ENCODE assay signal across 8 mouse cellular contexts in genomic region chr4:109977148-109978067, GRCm38 (mm10). TPM values are rescaled to one million over a fixed set of nuclear protein-coding genes. Genes with fewer than 3 reads are reported as not detected.
DNase-seq lines count a peak whose midpoint lies in the region; ATAC-seq and TF ChIP-seq lines count a peak whose summit lies in the region.

Dmrta2 (plus strand) TSS chr4:109978053.

- H3K36me3 ChIP-seq in embryonic facial prominence, embryonic 13.5 days = no peaks in the 10 kb centered on the region
- no peaks in the 10 kb centered on the region for H3K36me3 ChIP-seq in midbrain, embryonic 15.5 days (replicated peaks)

- peaks cover 39% of the 10 kb centered on the region for H3K4me1 ChIP-seq in embryonic facial prominence, embryonic 13.5 days
- peaks cover 36% of the 10 kb centered on the region for H3K4me1 ChIP-seq in midbrain, embryonic 15.5 days
- no peaks in the 10 kb centered on the region for H3K4me1 ChIP-seq in cerebellum, adult 2 months (ENCODE audit: control insufficient read depth, insufficient read depth, low read length)

- no peak for TF ChIP-seq CTCF in cerebellum, adult 2 months (IDR thresholded peaks at IDR 0.05; ENCODE audit: borderline replicate concordance, insufficient read depth, low read depth, low read length)

- peak; percentile 38 for ATAC-seq in frontal cortex, adult (ENCODE audit: low TSS enrichment)
- peak; percentile 72 for ATAC-seq in embryonic facial prominence, embryonic 13.5 days (ENCODE audit: insufficient number of reproducible peaks, insufficient read depth, low FRiP score, low TSS enrichment, low read depth)
- peak; percentile 82 for ATAC-seq in midbrain, embryonic 15.5 days (replicated peaks)

- H3K27me3 ChIP-seq in embryonic facial prominence, embryonic 13.5 days = peaks cover 100% of the 10 kb centered on the region
- peaks cover 92% of the 10 kb centered on the region for H3K27me3 ChIP-seq in midbrain, embryonic 15.5 days (replicated peaks)
- peaks cover 16% of the 10 kb centered on the region; the same call in 1 of the 2 replicates for H3K27me3 ChIP-seq in cerebellum, adult 2 months (ENCODE audit: control insufficient read depth, insufficient read depth, low read length)

- peak within 1 kb of the TSS; percentile 65 for H3K9ac ChIP-seq in embryonic facial prominence, embryonic 13.5 days
- 0 out of 2 replicates have a peak within 1 kb of the TSS, but pooled peaks have one; percentile 15 for H3K9ac ChIP-seq in midbrain, embryonic 15.5 days

- no peak for TF ChIP-seq POLR2A in cerebellum, adult 2 months (IDR thresholded peaks at IDR 0.05; ENCODE audit: borderline replicate concordance, insufficient read depth, low read length)

- DNase-seq in frontal cortex, postnatal 25 days (ENCODE audit: low spot score in 2 of 2) = no peak
- DNase-seq in A20 (ENCODE audit: low read depth, low spot score) = peak; percentile 94
- DNase-seq in induced T-regulatory cell, adult 2 months (ENCODE audit: low read depth) = peak; percentile 26
- no peak for DNase-seq in cerebellum, adult 2 months
- no peak for DNase-seq in adrenal gland, postnatal 25 days

- peak within 1 kb of the TSS; percentile 47 for H3K4me3 ChIP-seq in embryonic facial prominence, embryonic 13.5 days
- peak within 1 kb of the TSS; percentile 36 for H3K4me3 ChIP-seq in midbrain, embryonic 15.5 days
- H3K4me3 ChIP-seq in cerebellum, adult 2 months (replicated peaks; ENCODE audit: insufficient read depth, low read depth, low read length) = no peak within 1 kb of the TSS

- no peak within 1 kb of the TSS for H3K27ac ChIP-seq in embryonic facial prominence, embryonic 13.5 days
- H3K27ac ChIP-seq in midbrain, embryonic 15.5 days = peak within 1 kb of the TSS; percentile 49; the same call in 1 of the 2 replicates
- no peak within 1 kb of the TSS for H3K27ac ChIP-seq in cerebellum, adult 2 months (ENCODE audit: insufficient read depth, low read length)

- no peaks in the 10 kb centered on the region for H3K9me3 ChIP-seq in embryonic facial prominence, embryonic 13.5 days
- H3K9me3 ChIP-seq in midbrain, embryonic 15.5 days = no peaks in the 10 kb centered on the region

- H3K4me2 ChIP-seq in embryonic facial prominence, embryonic 13.5 days = peak within 1 kb of the TSS; percentile 66
- peak within 1 kb of the TSS; percentile 51 for H3K4me2 ChIP-seq in midbrain, embryonic 15.5 days

- under 1% methylated on average over 63 of the region's 64 CpGs for WGBS in embryonic facial prominence, embryonic 13.5 days
- under 1% methylated on average over 64 of the region's 64 CpGs for WGBS in midbrain, embryonic 15.5 days
- under 1% methylated on average over 64 of the region's 64 CpGs for WGBS in cerebellum, adult 2 months

RNA-seq across cellular contexts. Expression of gene Dmrta2, which starts in this region (rescaled TPM):
- polyA plus RNA-seq in embryonic facial prominence, embryonic 13.5 days (2015; fragmentation: Nextera tagmentation; extraction: Ambion mirVana) = 0.56 and 1.5 TPM in 2 replicates
- polyA plus RNA-seq in midbrain, embryonic 15.5 days (2015; fragmentation: Nextera tagmentation; extraction: Ambion mirVana) = 1.1 and 1.6 TPM in 2 replicates
- 0.46 and 0.48 TPM in 2 replicates for polyA plus RNA-seq in cerebellum, adult 2 months (2012; rRNA removed)
- 0.27 TPM in 1 of 2 replicates, not detected in the other for total RNA-seq in adrenal gland, postnatal 25 days (2021)

Comparison
In these comparisons a context has a peak if more than half of its experiments do, and no peak if none do; other contexts are left out.
1. DNase-seq: peak in A20 (single experiment) and induced T-regulatory cell, adult 2 months (single experiment); none in frontal cortex, postnatal 25 days (0 of 2), cerebellum, adult 2 months (0 of 2) and adrenal gland, postnatal 25 days (single experiment).
2. Peak in every context shown above with its lines, with median percentiles within 50 percentile points of each other: ATAC-seq.